Mouse (Mus musculus): ENCODE measurements around the gene Rab31. TPM values are rescaled to one million over a fixed set of nuclear protein-coding genes. Genes with fewer than 3 reads are reported as not detected.
A peak's percentile ranks its signal among the peaks of the same experiment; 100 is the strongest.

Gene Rab31
- total RNA-seq, 1 experiment from 2014 or later, result 30.0 TPM

GRCm38 (mm10) chr17:65739874-65740725 is 32.5 kb downstream of the Rab31 start:
- no peak for DNase-seq

GRCm38 (mm10) chr17:65737622-65738021 is 34.9 kb downstream of the Rab31 start:
- DNase-seq, result peak; percentile 77

- peak; percentile 61 for DNase-seq
Observed at GRCm38 (mm10) chr17:65737175-65737574, 35.4 kb downstream of the Rab31 start.

- DNase-seq, result no peak
Observed at GRCm38 (mm10) chr17:65735088-65735487, 37.5 kb downstream of the Rab31 start.

- no peak for DNase-seq
Observed at GRCm38 (mm10) chr17:65732666-65733065, 39.9 kb downstream of the Rab31 start.

GRCm38 (mm10) chr17:65731710-65732109 is 40.8 kb downstream of the Rab31 start:
- no peak for DNase-seq

GRCm38 (mm10) chr17:65729945-65730741 is 42.4 kb downstream of the Rab31 start:
- DNase-seq, result no peak

GRCm38 (mm10) chr17:65726755-65727154 is 45.8 kb downstream of the Rab31 start:
- DNase-seq, result no peak

GRCm38 (mm10) chr17:65726274-65726673 is 46.3 kb downstream of the Rab31 start:
- no peak for DNase-seq

- no peak for DNase-seq
Observed at GRCm38 (mm10) chr17:65725814-65726213, 46.7 kb downstream of the Rab31 start.

GRCm38 (mm10) chr17:65725381-65725780 is 47.2 kb downstream of the Rab31 start:
- DNase-seq, result no peak

- peak; percentile 53 for DNase-seq
Observed at GRCm38 (mm10) chr17:65724254-65724653, 48.3 kb downstream of the Rab31 start.

GRCm38 (mm10) chr17:65723633-65724032 is 48.9 kb downstream of the Rab31 start:
- no peak for DNase-seq

GRCm38 (mm10) chr17:65721330-65721729 is 51.2 kb downstream of the Rab31 start:
- no peak for DNase-seq

- no peak for DNase-seq
Observed at GRCm38 (mm10) chr17:65719826-65720225, 52.7 kb downstream of the Rab31 start.

- DNase-seq, result no peak
Observed at GRCm38 (mm10) chr17:65718578-65718977, 54.0 kb downstream of the Rab31 start.

GRCm38 (mm10) chr17:65717658-65718199 is 54.8 kb downstream of the Rab31 start:
- DNase-seq, result no peak

- no peak for DNase-seq
Observed at GRCm38 (mm10) chr17:65714060-65714459, 58.5 kb downstream of the Rab31 start.

- no peak for DNase-seq
Observed at GRCm38 (mm10) chr17:65712861-65713535, 59.6 kb downstream of the Rab31 start.

GRCm38 (mm10) chr17:65711779-65712178 is 60.8 kb downstream of the Rab31 start:
- no peak for DNase-seq

- no peak for DNase-seq
Observed at GRCm38 (mm10) chr17:65710576-65710975, 62.0 kb downstream of the Rab31 start.

- peak; percentile 85 for DNase-seq
Observed at GRCm38 (mm10) chr17:65706220-65706619, 66.3 kb downstream of the Rab31 start.

Data from adrenal gland, postnatal 14 days (tissue).